Mouse (Mus musculus) C2C12 (cell line): Measurements from ENCODE around the gene Pou3f3.

Source experiments
- CEBPB ChIP-seq: IDR thresholded peaks from one replicate; pipeline ENCODE4 v1.6.1; 2011; ENCODE audit warnings: low read depth, mild to moderate bottlenecking, control low read depth, moderate library complexity
- CTCF ChIP-seq: IDR thresholded peaks from one replicate; pipeline ENCODE4 v1.5.1; 2011; ENCODE audit not compliant: control insufficient read depth, insufficient read depth, insufficient read length
- FOSL1 ChIP-seq: IDR thresholded peaks from one replicate; pipeline ENCODE4 v1.8.0; 2011; ENCODE audit warnings: mild to moderate bottlenecking, low read length; ENCODE audit not compliant: poor library complexity, insufficient read depth, severe bottlenecking

- TF ChIP-seq CEBPB, result no peak
- no peak for TF ChIP-seq CTCF
- TF ChIP-seq FOSL1, result no peak
These were observed 1.8 kb downstream of the Pou3f3 start for GRCm38 (mm10) chr1:42697321-42697755.
